Mouse (Mus musculus) forebrain, embryonic 11.5 days (tissue): ENCODE measurements around the gene Galr2. TPM values are rescaled to one million over a fixed set of nuclear protein-coding genes. Genes with fewer than 3 reads are reported as not detected.
"Not testable (repeated sequence)": the region's sequence is repeated elsewhere in the genome, so short reads cannot be mapped to it uniquely, and the experiment has no call there.

Source experiments
- ATAC-seq: fragments of 200-750 bp; cut with Nextera tagmentation; replicated peaks from 2 replicates; pipeline ENCODE4 v1.8.0; 2017; ENCODE audit warnings: moderate TSS enrichment; ENCODE audit not compliant: low FRiP score
- DNase-seq: peaks from one replicate; pipeline ENCODE4 v3.0.0-alpha.2; 2017; ENCODE audit warnings: low spot score
- H3K27ac ChIP-seq: fragments of 300-500 bp; sonication (generic); 2 replicates; pipeline ENCODE4 v1.5.1; 2014; ENCODE audit warnings: low read depth, low read length
- H3K27me3 ChIP-seq: fragments of 300-500 bp; sonication (generic); 2 replicates; pipeline ENCODE4 v1.6.1; 2014; ENCODE audit warnings: mild to moderate bottlenecking, low read length, mixed read lengths; ENCODE audit not compliant: control insufficient read depth, insufficient read depth
- H3K36me3 ChIP-seq: fragments of 300-500 bp; sonication (generic); 2 replicates; pipeline ENCODE4 v1.6.1; 2014; ENCODE audit warnings: mild to moderate bottlenecking, low read length, moderate library complexity, mixed read lengths; ENCODE audit not compliant: control insufficient read depth, insufficient read depth
- H3K4me1 ChIP-seq: fragments of 300-500 bp; sonication (generic); replicated peaks from 2 replicates; pipeline ENCODE4 v1.6.1; 2014; ENCODE audit warnings: low read length, mixed read lengths; ENCODE audit not compliant: control insufficient read depth, insufficient read depth
- H3K4me2 ChIP-seq: fragments of 300-500 bp; sonication (generic); 2 replicates; pipeline ENCODE4 v1.6.1; 2014; ENCODE audit warnings: low read depth, mild to moderate bottlenecking, low read length, moderate library complexity, mixed read lengths; ENCODE audit not compliant: severe bottlenecking
- H3K4me3 ChIP-seq: fragments of 300-500 bp; sonication (generic); 2 replicates; pipeline ENCODE4 v1.5.1; 2014; ENCODE audit warnings: low read depth, low read length
- H3K9ac ChIP-seq: fragments of 300-500 bp; sonication (generic); 2 replicates; pipeline ENCODE4 v1.6.1; 2014; ENCODE audit warnings: low read length
- H3K9me3 ChIP-seq: fragments of 300-500 bp; sonication (generic); 2 replicates; pipeline ENCODE4 v1.6.1; 2016; ENCODE audit warnings: low read length, mixed read lengths; ENCODE audit not compliant: control insufficient read depth
- WGBS: fragments of 180-500 bp; shearing (Covaris S2); extraction: QIAGEN DNeasy Blood & Tissue Kit; methylation state at CpG from one replicate; pipeline ENCODE4 v1.1.7; 2014; 5-methylcytosine and 5-hydroxymethylcytosine counted together
- polyA plus RNA-seq: library from polyadenylated mRNA; unstranded; fragments of >200 nt; fragmentation: Nextera tagmentation; extraction: Ambion mirVana; gene quantifications from 2 replicates; pipeline ENCODE4 v1.2.1, GENCODE M21; 2014

The Galr2 gene
- polyA plus RNA-seq, 1 experiment from 2014 or later, result not detected

- Histone ChIP-seq H3K27me3 (peaks cover 23% of the 10 kb centered on the region), H3K4me1 (peaks cover 14% of the 10 kb centered on the region; the same call in 1 of the 2 replicates)
- H3K36me3 ChIP-seq, H3K4me2 ChIP-seq, H3K4me3 ChIP-seq, DNase-seq, ATAC-seq, H3K9ac ChIP-seq, H3K9me3 ChIP-seq, H3K27ac ChIP-seq: not testable (repeated sequence)
- 95% methylated on average over 1 of the region's 1 CpGs for WGBS
Observed at GRCm38 (mm10) chr11:116277184-116277583, 3.6 kb upstream of the Galr2 start.

GRCm38 (mm10) chr11:116281671-116282070 lies 932 bp downstream of the Galr2 start:
- peaks cover 9% of the 10 kb centered on the region; the same call in 1 of the 2 replicates for H3K4me1 ChIP-seq
- peak overlapping the region; percentile 23 for H3K4me3 ChIP-seq
- ATAC-seq (no peak), DNase-seq (no peak)
- H3K9ac ChIP-seq, result no peak overlapping the region
- no peaks in the 10 kb centered on the region for H3K36me3 ChIP-seq
- no peaks in the 10 kb centered on the region for H3K9me3 ChIP-seq
- peak overlapping the region; percentile 39 for H3K4me2 ChIP-seq
- peaks cover 49% of the 10 kb centered on the region for H3K27me3 ChIP-seq
- no peak overlapping the region for H3K27ac ChIP-seq
- WGBS, result 4% methylated on average over 18 of the region's 18 CpGs

- Histone ChIP-seq H3K9ac (no peak overlapping the region), H3K36me3 (no peaks in the 10 kb centered on the region), H3K9me3 (no peaks in the 10 kb centered on the region), H3K27ac (no peak overlapping the region), H3K4me3 (no peak overlapping the region), H3K4me1 (peaks cover 9% of the 10 kb centered on the region; the same call in 1 of the 2 replicates), H3K4me2 (peak overlapping the region; percentile 39; the same call in 1 of the 2 replicates), H3K27me3 (peaks cover 49% of the 10 kb centered on the region)
- ATAC-seq (no peak), DNase-seq (no peak)
- 3% methylated on average over 11 of the region's 11 CpGs for WGBS
Observed at GRCm38 (mm10) chr11:116282089-116282488, 1.4 kb downstream of the Galr2 start.

- Histone ChIP-seq H3K9ac (no peak overlapping the region), H3K4me2 (no peak overlapping the region), H3K4me3 (no peak overlapping the region), H3K4me1 (peaks cover 9% of the 10 kb centered on the region; the same call in 1 of the 2 replicates), H3K27ac (no peak overlapping the region), H3K36me3 (no peaks in the 10 kb centered on the region), H3K27me3 (peaks cover 49% of the 10 kb centered on the region), H3K9me3 (no peaks in the 10 kb centered on the region)
- ATAC-seq (no peak), DNase-seq (no peak)
- WGBS, result 9% methylated on average over 48 of the region's 48 CpGs
Observed at GRCm38 (mm10) chr11:116282912-116283521, 2.3 kb downstream of the Galr2 start.

GRCm38 (mm10) chr11:116283982-116284381 lies 3.2 kb downstream of the Galr2 start:
- Histone ChIP-seq H3K4me1 (peaks cover 9% of the 10 kb centered on the region; the same call in 1 of the 2 replicates), H3K36me3 (no peaks in the 10 kb centered on the region), H3K4me2 (no peak overlapping the region), H3K4me3 (no peak overlapping the region), H3K27ac (no peak overlapping the region), H3K9me3 (no peaks in the 10 kb centered on the region), H3K9ac (no peak overlapping the region), H3K27me3 (peaks cover 49% of the 10 kb centered on the region)
- 68% methylated on average over 6 of the region's 6 CpGs for WGBS
- ATAC-seq, result no peak
- no peak for DNase-seq

GRCm38 (mm10) chr11:116285770-116286191 lies 5.0 kb downstream of the Galr2 start:
- Histone ChIP-seq H3K36me3 (no peaks in the 10 kb centered on the region), H3K9ac (no peak overlapping the region), H3K4me3 (no peak overlapping the region), H3K9me3 (no peaks in the 10 kb centered on the region), H3K4me1 (peaks cover 9% of the 10 kb centered on the region; the same call in 1 of the 2 replicates), H3K27ac (no peak overlapping the region), H3K27me3 (peaks cover 40% of the 10 kb centered on the region), H3K4me2 (no peak overlapping the region)
- ATAC-seq (no peak), DNase-seq (no peak)
- WGBS, result 70% methylated on average over 7 of the region's 7 CpGs

GRCm38 (mm10) chr11:116287351-116287750 lies 6.6 kb downstream of the Galr2 start:
- Histone ChIP-seq H3K9me3 (no peaks in the 10 kb centered on the region), H3K4me3 (no peak overlapping the region), H3K36me3 (no peaks in the 10 kb centered on the region), H3K27me3 (peaks cover 24% of the 10 kb centered on the region), H3K4me1 (no peaks in the 10 kb centered on the region), H3K4me2 (no peak overlapping the region), H3K27ac (no peak overlapping the region), H3K9ac (no peak overlapping the region)
- WGBS, result 71% methylated on average over 5 of the region's 5 CpGs
- DNase-seq (no peak), ATAC-seq (no peak)

GRCm38 (mm10) chr11:116290556-116290955 lies 9.8 kb downstream of the Galr2 start:
- H3K27me3 ChIP-seq, result no peaks in the 10 kb centered on the region
- 88% methylated on average over 8 of the region's 8 CpGs for WGBS
- DNase-seq (no peak), ATAC-seq (no peak)
- H3K9me3 ChIP-seq, result no peaks in the 10 kb centered on the region
- H3K4me1 ChIP-seq, result no peaks in the 10 kb centered on the region
- H3K27ac ChIP-seq, result no peak overlapping the region
- no peak overlapping the region for H3K4me2 ChIP-seq
- H3K36me3 ChIP-seq, result no peaks in the 10 kb centered on the region
- no peak overlapping the region for H3K9ac ChIP-seq
- no peak overlapping the region for H3K4me3 ChIP-seq

- Histone ChIP-seq H3K9me3 (no peaks in the 10 kb centered on the region), H3K36me3 (no peaks in the 10 kb centered on the region), H3K27ac (no peak overlapping the region), H3K9ac (no peak overlapping the region), H3K4me2 (no peak overlapping the region), H3K4me1 (no peaks in the 10 kb centered on the region), H3K27me3 (no peaks in the 10 kb centered on the region), H3K4me3 (no peak overlapping the region)
- DNase-seq (no peak), ATAC-seq (no peak)
- WGBS, result 90% methylated on average over 13 of the region's 13 CpGs
Observed at GRCm38 (mm10) chr11:116292401-116292800, 11.7 kb downstream of the Galr2 start.
